Mouse (Mus musculus): ENCODE data around the gene Dap. TPM values are rescaled to one million over a fixed set of nuclear protein-coding genes. Genes with fewer than 3 reads are reported as not detected.

The Dap gene
- polyA plus RNA-seq, 1 experiment from 2014 or later, result 35.2 TPM

DNA sequence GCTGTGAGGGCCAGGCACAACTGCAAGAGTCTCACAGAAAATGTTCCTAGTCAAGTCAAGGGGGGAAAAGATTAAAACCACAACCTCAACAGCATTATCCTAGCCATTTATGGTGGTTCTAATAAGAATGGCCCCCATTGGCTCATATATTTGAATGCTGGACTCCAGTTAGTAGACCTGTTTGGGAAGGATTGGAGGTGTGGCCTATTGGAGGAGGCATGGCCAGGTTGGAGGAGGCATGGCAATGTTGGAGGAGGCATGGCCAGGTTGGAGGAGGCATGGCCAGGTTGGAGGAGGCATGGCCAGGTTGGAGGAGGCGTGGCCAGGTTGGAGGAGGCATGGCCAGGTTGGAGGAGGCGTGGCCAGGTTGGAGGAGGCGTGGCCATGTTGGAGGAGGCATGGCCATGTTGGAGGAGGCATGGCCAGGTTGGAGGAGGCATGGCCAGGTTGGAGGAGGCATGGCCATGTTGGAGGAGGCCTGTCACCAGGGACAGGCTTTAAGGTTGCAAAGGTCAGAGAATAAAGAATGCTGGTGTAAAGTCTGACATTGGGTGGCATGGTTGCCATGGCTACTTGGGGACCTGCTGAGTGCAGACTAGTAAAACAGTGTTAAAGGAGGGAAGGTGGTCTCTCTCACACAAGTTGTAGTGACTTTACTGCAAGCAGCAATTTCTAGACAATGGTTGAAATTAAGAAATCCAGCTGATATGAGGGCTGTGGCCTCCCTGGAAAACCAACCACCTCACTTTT, 93.1 kb downstream of the Dap start:
- Histone ChIP-seq H3K27me3 (0 out of 2 replicates have a peak, but pooled peaks cover 2% of the 10 kb centered on the region), H3K9me3 (no peaks in the 10 kb centered on the region), H3K4me3 (no peak overlapping the region), H3K4me1 (replicated peaks) (peaks cover 21% of the 10 kb centered on the region), H3K9ac (no peak overlapping the region), H3K27ac (0 out of 2 replicates have a peak overlapping the region, but pooled peaks have one; percentile 45), H3K36me3 (no peaks in the 10 kb centered on the region), H3K4me2 (no peak overlapping the region)
- ATAC-seq (ENCODE audit: low FRiP score), result no peak
- 97% methylated on average over 3 of the region's 3 CpGs for WGBS

DNA sequence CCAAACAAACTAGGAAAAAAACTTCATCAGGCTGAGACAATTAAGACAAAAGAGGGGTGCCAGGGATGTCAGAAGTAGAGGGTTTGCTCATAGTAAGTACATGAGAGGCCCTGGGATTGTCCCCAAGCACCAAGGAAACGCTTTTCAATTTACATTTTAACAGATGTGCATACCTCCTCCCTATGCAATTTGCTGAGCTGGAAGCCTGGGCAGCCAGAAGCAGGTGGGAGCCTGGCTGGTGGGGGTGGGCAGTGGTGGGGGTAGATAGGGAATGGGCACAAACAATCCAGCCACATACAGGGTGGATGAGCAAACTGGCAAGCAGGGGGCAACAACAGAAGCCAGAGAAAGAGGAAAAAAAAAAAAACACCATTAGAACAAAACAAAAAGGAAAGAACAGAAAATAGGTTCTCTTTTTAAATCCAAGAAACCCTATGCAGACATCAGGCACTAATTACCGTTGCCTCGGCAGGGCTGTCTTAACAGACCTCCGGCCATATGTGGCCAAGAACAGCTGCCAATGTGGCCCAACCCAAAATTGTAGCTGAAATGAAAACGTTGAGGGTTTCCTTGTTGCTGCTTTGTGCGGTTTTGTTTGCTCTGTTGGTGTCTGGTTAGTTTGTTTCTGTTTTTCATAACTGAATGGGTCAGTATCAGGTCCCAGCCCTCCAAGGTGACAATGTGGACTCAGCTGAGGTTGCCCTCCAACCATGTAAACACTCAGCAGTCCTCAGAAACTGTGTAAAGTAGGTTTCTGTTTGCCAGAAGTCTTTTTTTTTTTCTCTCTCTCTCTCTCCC, 94.2 kb downstream of the Dap start:
- peak overlapping the region; percentile 45; the same call in 1 of the 2 replicates for H3K27ac ChIP-seq

DNA sequence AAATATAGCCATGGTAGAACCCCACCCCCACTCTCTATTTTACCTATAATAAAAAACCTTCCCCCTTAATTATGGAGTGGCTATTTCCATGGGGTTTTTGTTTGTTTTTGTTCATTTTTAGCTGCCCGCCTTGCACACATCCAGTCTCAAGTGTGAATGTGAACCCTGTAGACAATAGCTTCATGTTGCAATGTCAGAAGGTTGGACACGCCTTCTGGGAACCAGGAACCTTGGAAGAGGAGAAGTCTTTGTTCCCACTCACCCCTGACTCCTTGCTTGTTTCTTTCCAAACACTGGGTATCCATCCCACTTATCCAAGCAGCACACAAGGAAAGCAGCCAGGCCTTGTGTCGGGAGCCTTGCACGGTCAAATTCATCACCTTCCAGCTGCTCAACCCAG, 94.9 kb downstream of the Dap start:
- H3K4me3 ChIP-seq, result no peak overlapping the region
- H3K27ac ChIP-seq, result no peak overlapping the region
- peaks cover 21% of the 10 kb centered on the region for H3K4me1 ChIP-seq (replicated peaks)
- H3K9ac ChIP-seq, result no peak overlapping the region
- H3K9me3 ChIP-seq, result no peaks in the 10 kb centered on the region
- H3K4me2 ChIP-seq, result no peak overlapping the region
- no peak for ATAC-seq (ENCODE audit: low FRiP score)
- H3K36me3 ChIP-seq, result no peaks in the 10 kb centered on the region
- 0 out of 2 replicates have a peak, but pooled peaks cover 2% of the 10 kb centered on the region for H3K27me3 ChIP-seq
- WGBS, result 40% methylated on average over 4 of the region's 4 CpGs

More for the DNA sequence above, 94.2 kb downstream of the Dap start:
- Histone ChIP-seq H3K36me3 (no peaks in the 10 kb centered on the region), H3K4me1 (replicated peaks) (peaks cover 21% of the 10 kb centered on the region), H3K27me3 (0 out of 2 replicates have a peak, but pooled peaks cover 2% of the 10 kb centered on the region), H3K4me2 (no peak overlapping the region), H3K4me3 (no peak overlapping the region), H3K9ac (no peak overlapping the region), H3K9me3 (no peaks in the 10 kb centered on the region)
- ATAC-seq (ENCODE audit: low FRiP score), result no peak
- WGBS, result 35% methylated on average over 6 of the region's 6 CpGs

DNA sequence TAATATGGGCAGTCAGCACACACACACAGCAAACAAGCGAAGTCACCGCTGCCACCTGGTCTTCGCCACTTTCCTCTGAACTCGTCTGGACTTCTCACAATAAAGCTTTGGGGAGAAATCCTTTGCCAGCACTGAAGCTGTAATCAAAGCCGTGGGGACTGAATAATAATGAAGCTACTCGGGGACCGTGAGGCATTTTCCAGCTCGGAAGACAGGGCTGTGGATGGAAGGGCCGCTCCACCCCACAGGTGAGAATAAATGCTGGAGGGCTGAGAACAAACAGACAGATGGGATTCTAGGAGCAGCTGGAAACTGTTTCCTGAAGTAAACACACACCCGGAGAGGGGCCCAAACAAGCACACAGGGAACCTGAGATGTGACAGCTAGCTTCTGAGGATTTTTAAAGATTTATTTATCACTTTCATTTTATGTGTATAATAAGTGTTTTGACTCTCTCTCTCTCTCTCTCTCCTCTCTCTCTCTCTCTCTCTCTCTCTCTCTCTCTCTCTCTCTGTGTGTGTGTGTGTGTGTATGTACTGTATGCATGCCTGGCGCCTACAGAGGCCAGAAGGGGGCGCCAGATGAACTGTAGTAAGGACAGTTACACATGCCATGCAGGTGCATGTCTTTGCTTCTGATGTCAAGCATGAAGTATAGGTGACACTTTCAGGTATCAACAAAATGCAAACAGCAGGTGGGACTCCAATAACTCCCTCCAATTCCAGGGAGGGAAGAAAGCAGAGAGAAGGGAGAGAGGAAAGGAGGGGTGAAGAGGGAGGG, 96.7 kb downstream of the Dap start:
- H3K4me1 ChIP-seq (replicated peaks), result peaks cover 21% of the 10 kb centered on the region
- no peak overlapping the region for H3K4me3 ChIP-seq
- no peaks in the 10 kb centered on the region for H3K27me3 ChIP-seq
- H3K27ac ChIP-seq, result no peak overlapping the region
- no peaks in the 10 kb centered on the region for H3K9me3 ChIP-seq
- no peaks in the 10 kb centered on the region for H3K36me3 ChIP-seq
- H3K9ac ChIP-seq, result no peak overlapping the region
- no peak for ATAC-seq (ENCODE audit: low FRiP score)
- no peak overlapping the region for H3K4me2 ChIP-seq
- 62% methylated on average over 12 of the region's 12 CpGs for WGBS

DNA sequence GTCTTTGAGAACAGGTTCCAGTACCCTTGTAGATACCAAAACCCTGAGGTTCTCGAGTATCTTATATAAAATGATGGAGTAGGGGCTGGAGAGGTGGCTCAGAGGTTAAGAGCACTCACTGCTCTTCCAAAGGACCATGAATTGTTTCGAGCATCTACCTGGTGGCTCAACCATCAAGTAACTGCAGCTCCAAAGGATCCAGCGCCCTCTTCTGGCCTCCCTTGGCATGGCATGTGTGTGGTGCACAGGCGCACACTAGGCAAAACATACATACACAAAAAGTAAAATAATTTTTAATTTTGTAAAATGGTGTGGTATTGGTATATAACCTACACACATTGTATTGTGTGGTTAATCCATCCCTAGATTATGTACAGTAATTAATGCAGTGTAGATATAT, 99.6 kb downstream of the Dap start:
- Histone ChIP-seq H3K36me3 (no peaks in the 10 kb centered on the region), H3K27me3 (no peaks in the 10 kb centered on the region), H3K4me1 (replicated peaks) (peaks cover 8% of the 10 kb centered on the region), H3K27ac (no peak overlapping the region), H3K4me2 (no peak overlapping the region), H3K9ac (no peak overlapping the region), H3K4me3 (no peak overlapping the region), H3K9me3 (no peaks in the 10 kb centered on the region)
- WGBS, result 83% methylated on average over 4 of the region's 4 CpGs
- no peak for ATAC-seq (ENCODE audit: low FRiP score)

Other genes with a start within 250 kb of the Dap start
- gene Ankrd33b, start 143.4 kb downstream of the Dap start, polyA plus RNA-seq (2015; fragmentation: Nextera tagmentation; extraction: Ambion mirVana), result 0.71 and 1.5 TPM in 2 replicates
- gene Ropn1l, start 229.4 kb downstream of the Dap start, polyA plus RNA-seq (2015; fragmentation: Nextera tagmentation; extraction: Ambion mirVana), result 1.4 and 2.5 TPM in 2 replicates